Mouse (Mus musculus): ENCODE results near the gene Spop.

GRCm38 (mm10) chr11:95402658-95403101 lies 11.2 kb upstream of the Spop start:
- TF ChIP-seq CTCF (IDR thresholded peaks at IDR 0.05) (peak; percentile 13), POLR2A (IDR thresholded peaks at IDR 0.05; ENCODE audit: insufficient read depth, low read depth, low read length) (no peak), EP300 (IDR thresholded peaks at IDR 0.05; ENCODE audit: insufficient read depth, low read depth, low read length) (0 out of 2 replicates have a peak, but pooled peaks have one; percentile 29)

Data from heart, adult 2 months (tissue).